Mouse (Mus musculus): ENCODE data around the gene Polr2a. TPM values are rescaled to one million over a fixed set of nuclear protein-coding genes. Genes with fewer than 3 reads are reported as not detected.
"Not testable (repeated sequence)": the region's sequence is repeated elsewhere in the genome, so short reads cannot be mapped to it uniquely, and the experiment has no call there.

Gene Polr2a
- total RNA-seq, 2 experiments from 2014 or later, result 28.7 to 29.2 TPM

DNA sequence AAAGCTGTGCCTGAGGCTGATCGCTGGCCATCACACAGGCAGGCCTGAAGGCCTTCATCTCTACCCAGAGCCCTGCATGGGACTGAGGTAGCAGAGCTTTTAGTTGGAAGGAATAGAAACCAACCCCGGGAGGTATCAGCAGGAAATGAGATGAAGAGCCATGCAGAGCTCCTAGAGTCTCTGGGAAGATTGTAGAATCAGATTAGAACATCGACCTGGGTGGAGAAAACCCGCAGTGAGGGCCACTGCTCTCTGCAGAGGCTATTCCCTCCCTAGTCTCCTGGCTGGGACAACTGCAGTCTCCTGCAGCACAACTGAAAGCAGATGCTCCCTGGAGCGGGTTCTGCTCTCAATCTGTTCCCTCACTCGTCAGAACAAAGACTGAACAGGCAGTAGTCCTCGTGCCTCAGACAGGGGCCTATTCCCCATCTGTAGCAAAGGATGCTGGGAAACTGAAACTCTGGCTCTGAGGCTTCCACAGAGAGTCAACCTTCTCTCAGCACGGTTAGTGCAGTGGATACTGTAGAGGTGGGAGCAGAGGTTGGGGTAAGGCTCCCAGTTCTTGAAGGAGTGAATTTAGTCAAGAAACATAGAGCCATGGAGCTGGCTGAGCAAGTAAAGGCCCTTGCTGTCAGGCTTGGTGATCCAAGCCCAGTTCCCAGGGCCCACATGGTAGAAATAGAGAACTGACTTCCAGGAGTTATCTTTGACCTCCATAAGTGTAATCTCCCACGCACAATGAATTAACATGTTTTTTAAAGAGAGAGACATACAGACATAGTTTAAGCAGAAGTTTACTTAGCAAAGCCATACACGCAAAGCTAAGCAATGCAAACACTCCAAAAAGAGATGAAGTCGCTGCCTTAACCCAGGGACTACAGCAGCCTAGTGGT, 48.6 kb downstream of the Polr2a start:
- intact Hi-C loops (cut with DNase I), result loop anchor here (5.0 kb wide), 1 partner anchor 43 kb away; no protein-coding TSS in a partner anchor
- no peak for DNase-seq

DNA sequence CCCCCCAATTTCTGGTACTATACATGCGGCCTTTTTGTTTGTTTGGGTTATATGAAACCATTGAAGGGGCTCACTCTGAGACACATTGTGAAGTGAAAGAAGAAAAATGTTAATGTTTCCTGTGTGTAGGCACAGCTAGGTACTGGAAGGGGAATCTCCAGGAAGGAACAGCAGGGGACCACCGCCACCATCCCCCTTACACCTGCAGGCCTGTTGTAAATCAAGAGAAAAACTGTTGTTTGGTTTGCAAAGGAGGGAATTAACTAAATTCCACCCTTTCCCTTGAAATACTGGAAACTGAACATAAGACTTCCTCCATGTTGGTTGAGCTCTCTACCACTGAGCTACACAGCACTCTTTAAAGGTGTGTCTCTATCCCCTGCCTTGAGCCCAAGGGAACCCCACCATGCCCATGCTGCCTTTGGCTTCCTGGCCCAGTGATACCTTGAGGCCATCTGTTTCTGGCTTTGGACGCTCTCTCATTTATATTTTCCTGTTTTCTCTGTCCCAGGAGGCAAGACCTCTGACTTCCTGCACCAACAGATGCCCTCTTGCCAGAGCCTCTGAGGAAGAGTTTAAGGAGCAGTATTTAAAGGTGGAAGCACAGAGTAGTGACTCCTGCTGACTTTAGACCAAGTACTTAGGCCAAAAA, 49.7 kb downstream of the Polr2a start:
- DNase-seq, result no peak

DNA sequence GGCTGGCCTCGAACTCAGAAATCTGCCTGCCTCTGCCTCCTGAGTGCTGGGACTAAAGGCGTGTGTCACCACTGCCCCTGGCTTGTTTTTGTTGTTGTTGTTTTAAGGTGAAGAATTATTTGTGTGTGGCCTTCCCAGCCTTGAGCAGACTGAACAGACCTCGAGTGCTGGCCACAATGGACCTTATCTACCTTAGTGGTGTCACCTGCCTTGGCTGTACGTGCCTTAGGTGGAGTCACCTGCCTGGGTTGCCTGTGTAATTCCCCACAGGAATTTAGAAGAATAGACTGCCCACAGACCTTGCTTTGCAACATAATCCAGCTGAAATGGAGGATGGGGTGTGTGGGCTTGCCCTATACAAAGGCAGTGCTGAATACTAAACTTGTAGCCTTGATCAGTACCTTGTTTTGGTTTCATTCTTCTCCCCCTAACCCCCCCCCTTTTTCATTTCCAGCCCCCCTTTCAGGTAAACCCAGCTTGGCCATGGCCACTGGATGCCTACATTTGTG, 50.5 kb downstream of the Polr2a start:
- DNase-seq, result no peak
- intact Hi-C loops (cut with DNase I), result loop anchor here (5.0 kb wide), 1 partner anchor 44 kb away; no protein-coding TSS in a partner anchor

More for the DNA sequence above, 49.7 kb downstream of the Polr2a start:
- intact Hi-C loops (cut with DNase I), result loop anchor here (5.0 kb wide), 1 partner anchor 44 kb away; no protein-coding TSS in a partner anchor

DNA sequence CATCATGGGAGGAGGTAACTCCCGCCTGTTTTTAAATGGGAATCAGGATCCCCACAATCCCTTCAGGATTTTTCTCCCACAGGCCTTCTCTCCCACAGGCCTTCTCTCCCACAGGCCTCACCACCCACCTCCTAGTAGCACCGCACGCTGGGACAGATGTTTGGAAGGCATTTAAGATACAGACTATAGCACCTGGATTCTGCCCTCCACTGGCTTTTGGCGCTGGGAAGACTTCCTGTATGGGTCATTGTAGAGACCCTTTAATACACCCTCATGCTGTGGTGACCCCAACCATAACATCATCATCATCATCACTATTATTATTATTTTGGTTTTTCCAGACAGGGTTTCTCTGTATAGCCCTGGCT, 51.0 kb downstream of the Polr2a start:
- intact Hi-C loops (cut with DNase I), result loop anchor here (5.0 kb wide), 1 partner anchor 45 kb away; no protein-coding TSS in a partner anchor
- no peak for DNase-seq

DNA sequence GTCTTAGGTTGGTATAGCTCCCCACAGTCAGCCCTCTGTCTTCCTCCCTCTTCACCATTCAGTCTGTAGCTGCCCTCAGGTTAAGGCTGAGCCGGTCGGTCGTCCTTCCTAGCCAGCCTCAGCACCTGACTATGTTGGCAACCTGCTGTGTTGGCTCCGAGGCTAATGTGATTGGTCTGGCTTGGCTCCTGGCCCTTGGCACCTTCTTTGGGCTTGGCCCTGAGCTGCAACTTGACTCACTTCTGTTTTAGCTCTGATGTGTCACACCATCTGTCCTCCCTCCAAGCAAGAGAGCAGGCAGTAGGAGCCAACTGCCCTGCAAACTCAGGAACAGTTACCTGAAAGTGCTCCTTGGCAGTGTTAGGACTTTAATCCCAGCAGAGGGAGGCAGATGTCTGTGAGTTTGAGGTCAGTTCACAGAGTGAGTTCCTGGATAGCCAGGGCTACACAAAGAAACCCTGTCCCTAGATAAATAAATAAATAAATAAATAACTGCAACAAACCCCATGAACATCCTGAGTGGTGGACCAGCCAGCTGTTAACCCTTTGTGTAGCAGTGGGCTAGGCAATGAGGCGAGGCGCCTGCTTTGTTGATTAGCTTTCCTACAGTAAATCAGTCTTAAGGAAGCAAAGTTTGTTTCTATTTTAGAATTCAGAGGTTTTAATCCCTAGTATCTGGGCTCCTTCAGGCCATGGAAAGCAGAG, 51.5 kb downstream of the Polr2a start:
- intact Hi-C loops (cut with DNase I), result loop anchor here (5.0 kb wide), 1 partner anchor 45 kb away; no protein-coding TSS in a partner anchor
- peak; percentile 79 to 81 for DNase-seq

DNA sequence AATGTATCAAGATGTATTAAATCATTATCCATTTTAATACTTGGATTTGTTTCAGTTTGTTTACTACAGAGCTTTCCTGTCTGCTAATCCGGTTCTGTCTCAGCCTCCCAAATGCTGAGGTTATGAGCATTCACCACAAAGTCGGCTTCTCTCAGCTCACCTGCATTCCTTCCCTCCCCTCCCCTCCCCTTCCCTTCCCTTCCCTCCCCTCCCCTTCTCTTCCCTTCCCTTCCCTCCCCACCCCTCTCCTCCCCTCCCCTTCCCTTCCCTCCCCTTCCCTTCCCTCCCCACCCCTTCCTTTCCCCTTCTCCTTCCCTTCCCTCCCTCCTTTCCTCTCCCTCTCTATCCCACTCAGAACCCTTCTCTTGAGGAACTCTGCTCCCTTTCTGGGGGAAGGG, 53.8 kb downstream of the Polr2a start:
- intact Hi-C loops (cut with DNase I), result loop anchor here (5.0 kb wide), 1 partner anchor 48 kb away; no protein-coding TSS in a partner anchor
- DNase-seq, result no peak

DNA sequence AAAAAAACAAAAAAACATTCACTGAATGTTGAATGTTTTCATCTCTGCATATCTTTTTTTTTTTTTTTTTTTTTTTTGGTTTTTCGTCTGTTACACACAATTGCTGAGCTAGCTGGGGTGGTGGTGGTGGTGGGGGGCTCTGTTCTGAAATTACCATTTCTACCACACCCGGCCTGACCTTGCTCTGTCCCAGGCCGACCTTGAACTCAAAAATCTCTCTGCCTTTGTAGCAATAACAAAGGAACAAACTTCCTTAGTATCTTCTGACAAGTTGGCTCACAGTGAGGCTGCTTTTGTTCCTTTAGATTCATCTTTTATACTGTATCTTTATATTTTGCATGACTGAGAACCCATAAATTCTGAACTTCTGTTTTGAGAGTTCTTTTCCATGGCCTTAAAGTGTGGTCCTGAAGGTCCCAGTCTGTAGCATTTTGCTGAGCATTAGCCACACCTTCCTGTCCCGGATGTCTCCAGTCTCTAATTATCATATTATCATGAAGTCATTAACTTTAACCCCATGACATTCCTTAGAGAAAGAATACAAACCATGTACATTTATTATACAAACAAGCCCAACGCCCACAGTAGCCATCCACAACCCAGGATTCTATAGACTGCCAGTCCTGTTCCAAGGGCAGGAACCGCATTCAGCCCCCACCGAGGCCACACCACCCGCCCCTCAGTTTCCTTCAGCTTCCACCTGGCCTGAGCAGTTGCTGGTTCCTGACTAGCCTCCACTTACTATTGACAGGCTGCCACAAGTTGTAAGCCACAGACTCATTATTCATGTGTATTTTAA, 54.4 kb downstream of the Polr2a start:
- intact Hi-C loops (cut with DNase I), result no loop called here
- no peak for DNase-seq

DNA sequence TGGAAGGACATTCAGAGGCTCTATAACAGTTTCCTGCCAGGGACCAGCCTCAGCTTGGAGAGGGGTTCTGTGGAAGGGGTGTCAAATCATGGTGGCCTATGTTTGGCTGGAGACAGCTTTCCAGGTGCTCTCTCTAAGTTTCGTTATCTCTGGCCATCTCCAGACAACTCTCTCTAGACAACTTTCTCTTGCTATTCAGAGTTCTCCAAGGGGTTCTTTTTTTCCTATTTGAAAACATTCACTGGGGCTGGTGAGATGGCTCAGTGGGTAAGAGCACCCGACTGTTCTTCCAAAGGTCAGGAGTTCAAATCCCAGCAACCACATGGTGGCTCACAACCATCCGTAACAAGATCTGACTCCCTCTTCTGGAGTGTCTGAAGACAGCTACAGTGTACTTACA, 55.1 kb downstream of the Polr2a start:
- DNase-seq; intact Hi-C loops (cut with DNase I): not testable (repeated sequence)

DNA sequence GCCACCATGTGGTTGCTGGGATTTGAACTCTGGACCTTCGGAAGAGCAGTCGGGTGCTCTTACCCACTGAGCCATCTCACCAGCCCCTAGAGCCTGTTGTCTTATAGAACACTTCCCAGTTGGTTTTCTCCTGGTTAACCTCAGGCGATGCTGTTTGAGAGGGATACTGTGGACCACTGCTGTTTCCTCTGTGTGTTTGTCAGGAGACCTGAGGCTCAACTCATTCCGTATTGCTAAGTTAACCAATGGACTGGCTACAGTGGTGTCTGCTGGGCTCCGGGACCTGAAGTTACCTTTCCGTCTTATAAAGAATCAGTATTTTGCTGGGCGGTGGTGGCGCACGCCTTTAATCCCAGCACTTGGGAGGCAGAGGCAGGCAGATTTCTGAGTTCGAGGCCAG, 55.6 kb downstream of the Polr2a start:
- intact Hi-C loops (cut with DNase I); DNase-seq: not testable (repeated sequence)

DNA sequence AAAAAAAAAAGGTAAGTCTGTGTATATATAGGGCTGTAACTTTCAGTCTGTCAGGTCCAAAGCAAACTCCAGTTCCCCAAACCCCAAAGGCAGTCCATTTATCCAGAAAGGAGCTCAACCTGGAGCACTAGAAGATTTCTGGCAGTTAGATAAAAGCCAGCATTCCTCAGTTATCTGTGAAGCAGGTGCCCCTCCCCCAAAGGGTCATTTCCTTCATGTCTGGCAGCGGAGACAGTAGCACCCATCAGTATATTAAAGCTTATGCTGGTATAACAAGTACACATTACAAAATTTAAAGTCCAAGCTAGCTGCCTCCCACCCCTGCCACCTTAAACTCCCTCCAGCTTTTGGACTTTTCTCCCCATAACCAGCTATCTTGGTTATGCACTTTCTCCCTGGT, 58.8 kb downstream of the Polr2a start:
- intact Hi-C loops (cut with DNase I), result no loop called here
- no peak for DNase-seq

DNA sequence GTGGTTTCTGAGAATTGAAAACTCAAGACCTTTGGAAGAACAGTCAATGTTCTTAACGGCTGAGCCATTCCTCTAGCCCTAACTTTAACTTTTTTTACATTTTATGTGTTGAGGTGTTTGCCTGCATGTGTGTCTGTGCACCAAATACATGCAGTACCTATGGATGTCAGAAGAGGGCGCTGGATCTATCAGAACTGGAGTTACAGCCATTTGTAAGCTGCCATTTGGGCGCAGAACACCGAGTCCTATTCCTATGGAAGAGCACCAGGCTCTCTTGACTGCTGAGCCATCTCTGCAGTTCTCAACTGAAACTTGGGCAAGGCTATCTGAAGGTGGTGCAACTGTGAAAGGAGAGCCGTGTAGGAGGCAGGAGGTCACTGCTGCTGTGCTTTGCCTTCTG, 59.9 kb downstream of the Polr2a start:
- intact Hi-C loops (cut with DNase I), result no loop called here
- no peak for DNase-seq

DNA sequence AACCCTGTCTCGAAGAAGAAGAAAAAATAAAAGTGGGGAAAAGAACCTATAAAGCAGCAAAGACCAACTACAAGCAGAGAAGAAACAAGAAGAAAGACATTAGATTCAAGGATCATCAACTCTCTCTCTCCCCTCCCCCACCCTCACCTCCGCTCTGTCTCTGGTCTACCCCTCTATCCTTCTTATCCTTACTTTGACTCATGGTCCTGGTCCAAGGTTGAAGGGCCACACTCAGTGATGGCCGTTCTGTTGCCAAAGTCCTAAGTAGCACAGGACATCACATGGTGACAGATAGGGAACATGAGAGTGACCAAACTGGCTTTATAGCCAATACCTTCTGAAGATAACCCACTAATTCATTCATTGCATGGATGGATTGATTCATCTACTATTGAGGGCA, 61.0 kb downstream of the Polr2a start:
- intact Hi-C loops (cut with DNase I), result no loop called here

DNA sequence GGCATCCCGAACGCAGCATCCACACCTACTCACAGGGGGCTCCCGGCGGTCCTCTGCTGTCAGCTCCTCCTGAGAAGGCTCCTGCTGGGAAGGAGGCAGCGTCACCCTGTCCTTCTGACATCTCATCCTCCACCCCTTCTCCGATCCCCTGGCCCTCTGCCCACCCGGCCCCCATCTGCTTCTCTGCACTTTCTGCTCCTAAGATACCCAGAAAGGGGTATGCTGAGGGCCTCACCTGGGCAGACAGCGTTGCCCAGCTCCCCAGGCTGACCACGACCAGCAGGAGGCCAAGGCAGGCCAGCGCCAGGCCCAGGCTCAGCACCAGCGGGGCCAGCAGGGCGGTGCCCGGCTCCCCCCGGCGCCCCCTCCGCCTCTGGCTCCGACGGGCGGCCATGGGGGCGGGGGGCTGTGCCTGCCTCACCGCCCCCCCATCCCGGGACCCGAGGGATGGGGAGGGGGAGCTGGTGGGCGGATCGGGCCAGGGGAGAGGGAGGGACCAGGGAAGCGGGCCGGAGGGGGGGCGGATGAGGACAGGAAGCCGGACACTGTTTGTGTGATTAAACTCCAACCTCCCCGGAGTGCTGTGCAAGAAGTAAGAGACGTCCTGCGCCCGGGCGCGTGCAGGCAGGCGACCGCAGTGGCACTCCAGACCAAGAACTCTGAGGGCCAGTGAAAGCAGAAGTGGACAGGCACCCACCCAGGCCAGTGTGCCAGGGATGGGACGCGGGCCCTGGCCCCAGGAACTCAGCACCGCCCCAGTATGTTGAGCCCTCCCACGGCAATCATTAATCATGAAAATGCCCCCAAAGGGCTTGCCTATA, 62.9 kb downstream of the Polr2a start, which contains the start of the genes Tnfsf12 and Tnfsfm13:
Tnfsf12 (minus strand) TSS at position 489 of the 821 bp plus-strand sequence.
Tnfsfm13 (minus strand) TSS at position 738 of the 821 bp plus-strand sequence.
- intact Hi-C loops (cut with DNase I), result no loop called here

More for the DNA sequence above, 61.0 kb downstream of the Polr2a start:
- no peak for DNase-seq

DNA sequence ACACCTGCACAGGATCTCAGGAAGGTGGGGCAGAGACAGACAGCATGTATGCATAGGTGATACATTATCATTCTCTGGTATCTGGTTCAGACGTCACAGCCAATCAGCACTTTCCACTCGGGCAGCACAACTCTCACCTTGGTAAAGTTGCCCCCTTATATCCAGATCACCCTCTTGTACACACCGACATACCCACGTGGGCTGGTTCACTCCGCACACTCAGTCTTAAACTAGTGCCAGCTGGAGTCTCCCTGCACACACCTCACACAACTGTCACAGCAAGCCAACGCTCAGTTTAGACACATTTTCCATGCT, 63.4 kb downstream of the Polr2a start:
- intact Hi-C loops (cut with DNase I), result no loop called here
- no peak for DNase-seq

More for the DNA sequence above, 62.9 kb downstream of the Polr2a start, which contains the start of the genes Tnfsf12 and Tnfsfm13:
- peak; percentile 73 to 85 for DNase-seq

DNA sequence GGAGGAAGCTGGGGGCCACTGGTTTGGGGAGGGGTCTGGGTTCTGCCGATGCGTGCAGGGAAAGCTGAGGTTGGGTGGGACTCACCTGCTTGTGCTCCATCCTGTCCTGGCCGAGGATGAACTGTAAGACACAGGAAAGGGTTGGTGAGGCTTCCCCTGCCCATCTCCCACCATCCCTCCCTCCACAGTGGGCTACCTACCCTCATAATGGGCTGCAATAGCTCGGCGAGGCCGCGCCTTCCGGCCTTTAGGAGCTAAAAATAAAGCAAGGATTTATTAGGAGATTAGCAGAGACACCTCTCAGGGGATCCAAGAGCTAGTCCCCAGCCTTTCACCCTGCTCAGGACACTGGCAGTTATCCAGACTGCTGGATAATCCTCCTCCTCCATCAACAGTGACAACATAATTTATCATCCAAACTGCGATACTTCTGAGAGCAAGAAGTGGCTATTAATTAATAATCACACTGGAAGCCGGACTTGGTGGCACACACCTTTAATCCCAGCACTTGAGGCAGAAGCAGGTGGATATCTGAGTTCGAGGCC, 64.9 kb downstream of the Polr2a start:
- DNase-seq, result no peak
- intact Hi-C loops (cut with DNase I), result no loop called here

DNA sequence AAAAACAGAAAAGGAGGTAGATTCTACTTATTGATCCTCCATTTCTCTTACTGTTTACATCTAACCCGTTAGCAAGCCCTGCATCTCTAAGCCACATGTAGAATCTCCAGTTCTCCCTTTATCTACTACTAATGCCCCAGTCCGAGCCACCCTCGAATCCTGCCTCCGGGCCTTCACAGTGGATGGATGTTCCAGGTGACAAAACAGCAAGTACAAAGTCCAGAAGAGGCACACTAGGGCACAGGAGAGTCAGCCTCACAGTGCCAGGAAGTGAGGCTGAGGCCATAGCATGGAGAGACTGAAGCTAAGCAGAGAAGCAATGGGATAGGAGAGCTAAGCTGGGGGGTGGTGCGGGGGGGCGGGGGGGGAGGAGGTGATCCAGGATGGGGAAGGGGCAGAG, 65.6 kb downstream of the Polr2a start:
- intact Hi-C loops (cut with DNase I), result no loop called here
- DNase-seq, result no peak

DNA sequence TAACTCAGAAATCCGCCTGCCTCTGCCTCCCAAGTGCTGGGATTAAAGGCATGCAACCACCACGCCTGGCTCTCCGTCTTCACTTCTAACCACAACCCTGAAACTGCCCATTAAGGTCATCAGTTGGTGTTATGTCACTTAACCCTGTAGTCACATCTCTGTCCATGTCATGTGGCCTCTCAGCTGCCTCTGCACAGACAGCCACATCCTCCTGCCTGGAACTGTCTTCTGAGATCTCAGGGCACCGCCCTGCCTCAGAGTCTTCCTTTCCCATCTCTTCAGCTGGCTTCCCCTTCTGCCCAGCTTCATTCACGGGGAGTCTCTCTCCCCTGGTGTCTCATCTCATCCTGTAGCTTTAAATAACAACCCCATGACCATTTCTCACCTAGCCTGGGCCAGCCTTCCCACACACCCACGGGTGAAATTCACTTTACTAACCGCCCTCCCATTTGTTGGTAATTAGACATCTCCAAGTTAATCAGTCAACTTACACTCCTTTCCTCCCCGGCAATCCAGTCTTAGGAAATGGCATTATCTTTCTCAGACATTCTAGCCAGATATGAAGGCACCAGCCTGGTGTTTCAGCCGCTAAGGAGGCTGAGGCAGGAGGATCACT, 66.1 kb downstream of the Polr2a start:
- intact Hi-C loops (cut with DNase I), result no loop called here
- no peak for DNase-seq

DNA sequence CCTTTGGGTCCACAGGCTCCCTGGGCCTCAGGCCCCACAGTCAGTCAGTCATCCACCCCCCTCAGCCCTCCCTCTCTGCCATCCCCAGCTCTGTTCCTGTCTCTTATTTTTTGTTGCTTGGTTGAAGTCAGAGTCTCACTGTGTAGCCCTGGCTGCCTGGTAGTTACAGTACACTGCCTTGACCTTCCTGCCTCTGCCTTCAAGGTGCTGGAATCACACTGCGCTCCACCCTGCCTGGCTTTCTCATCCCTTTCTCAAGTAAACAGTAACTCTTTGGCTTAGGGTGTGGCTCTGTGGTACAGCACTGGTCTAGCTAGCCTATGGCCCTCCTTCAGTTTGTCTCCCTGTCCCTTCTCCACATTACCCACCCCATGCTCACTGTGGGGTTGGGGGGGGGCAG, 68.5 kb downstream of the Polr2a start:
- no peak for DNase-seq
- intact Hi-C loops (cut with DNase I), result no loop called here

All from gastrocnemius, postnatal 36 days (tissue).